Mouse (Mus musculus) gastrocnemius, postnatal 25 days (tissue): Measurements from ENCODE around the gene Olfr1155. TPM values are rescaled to one million over a fixed set of nuclear protein-coding genes. Genes with fewer than 3 reads are reported as not detected.

ENCODE experiments used
- DNase-seq: peaks from one replicate; pipeline ENCODE4 v3.0.0; 2022
- long read RNA-seq, 2 experiments: library from polyadenylated mRNA; stranded (forward); transcript quantifications; one replicate each; pipeline ENCODE4 v2.0.0; 2021
- total RNA-seq, 2 experiments: library from RNA; stranded (reverse); gene quantifications; 1 replicate in 1 of 2; 2 replicates in 1 of 2; pipeline ENCODE4 v1.2.3; 2021

Gene Olfr1155
- not detected for total RNA-seq
- long read RNA-seq, experiment 1 = 0 reads
- long read RNA-seq, experiment 2 = 0 reads

- no peak for DNase-seq
These were observed at the start of gene Olfr1155 for GRCm38 (mm10) chr2:87945037-87945436. Olfr1155 (minus strand) TSS chr2:87945137.

GRCm38 (mm10) chr2:87989813-87990212 lies 44.9 kb upstream of the Olfr1155 start, which contains the start of gene Olfr1158:
Olfr1158 (plus strand) TSS chr2:87990113.
- DNase-seq = no peak

GRCm38 (mm10) chr2:87974563-87974962 lies 29.6 kb upstream of the Olfr1155 start, which contains the start of gene Olfr74:
Olfr74 (minus strand) TSS chr2:87974663.
- DNase-seq = no peak

- no peak for DNase-seq
These were observed 23.3 kb upstream of the Olfr1155 start, which contains the start of gene Olfr1157 for GRCm38 (mm10) chr2:87968199-87968598. Olfr1157 (minus strand) TSS chr2:87968299.

- no peak for DNase-seq
These were observed 8.1 kb upstream of the Olfr1155 start, which contains the start of gene Olfr1156 for GRCm38 (mm10) chr2:87953000-87953399. Olfr1156 (minus strand) TSS chr2:87953100.

- DNase-seq = no peak
These were observed 39.9 kb downstream of the Olfr1155 start, which contains the start of gene Olfr1154 for GRCm38 (mm10) chr2:87905066-87905465. Olfr1154 (minus strand) TSS chr2:87905166.

- no peak for DNase-seq
These were observed 50.3 kb downstream of the Olfr1155 start, which contains the start of gene Olfr1153 for GRCm38 (mm10) chr2:87894662-87895061. Olfr1153 (plus strand) TSS chr2:87894962.

Other genes with a start within 250 kb of the Olfr1155 start
- not detected for gene Olfr1137, start 232.0 kb downstream of the Olfr1155 start, total RNA-seq
- not detected for gene Olfr1138, start 205.2 kb downstream of the Olfr1155 start, total RNA-seq
- gene Olfr1140, start 201.4 kb downstream of the Olfr1155 start, total RNA-seq = not detected
- not detected for gene Olfr1141, start 191.1 kb downstream of the Olfr1155 start, total RNA-seq
- gene Olfr152, start 165.7 kb downstream of the Olfr1155 start, total RNA-seq = not detected
- not detected for gene Olfr1143, start 144.5 kb downstream of the Olfr1155 start, total RNA-seq
- gene Olfr1145, start 135.3 kb downstream of the Olfr1155 start, total RNA-seq = not detected
- gene Olfr1148, start 114.6 kb downstream of the Olfr1155 start, total RNA-seq = not detected
- gene Olfr1150-ps1, start 101.1 kb downstream of the Olfr1155 start, total RNA-seq = not detected
- gene Olfr1151, start 89.3 kb downstream of the Olfr1155 start, total RNA-seq = not detected
- not detected for gene Olfr1152, start 78.6 kb downstream of the Olfr1155 start, total RNA-seq
- gene Olfr1153, start 50.2 kb downstream of the Olfr1155 start, total RNA-seq = not detected
- not detected for gene Olfr1154, start 40.0 kb downstream of the Olfr1155 start, total RNA-seq
- gene Olfr1156, start 8.0 kb upstream of the Olfr1155 start, total RNA-seq = not detected
- gene Olfr1157, start 23.2 kb upstream of the Olfr1155 start, total RNA-seq = not detected
- not detected for gene Olfr74, start 29.5 kb upstream of the Olfr1155 start, total RNA-seq
- gene Olfr1158, start 45.0 kb upstream of the Olfr1155 start, total RNA-seq = not detected
- gene Olfr1160, start 63.1 kb upstream of the Olfr1155 start, total RNA-seq = not detected
- not detected for gene Olfr1161, start 77.6 kb upstream of the Olfr1155 start, total RNA-seq
- gene Olfr73, start 92.6 kb upstream of the Olfr1155 start, total RNA-seq = not detected
- gene Olfr1162, start 106.0 kb upstream of the Olfr1155 start, total RNA-seq = not detected
- gene Olfr1163, start 126.7 kb upstream of the Olfr1155 start, total RNA-seq = not detected
- not detected for gene Olfr1164, start 148.8 kb upstream of the Olfr1155 start, total RNA-seq
- gene Olfr1166, start 183.1 kb upstream of the Olfr1155 start, total RNA-seq = not detected
- gene Olfr1167, start 210.1 kb upstream of the Olfr1155 start, total RNA-seq = not detected
- not detected for gene Olfr1168, start 236.7 kb upstream of the Olfr1155 start, total RNA-seq